Mouse (Mus musculus) cerebellum, adult 2 months (tissue): ENCODE data around the gene Grn. TPM values are rescaled to one million over a fixed set of nuclear protein-coding genes. Genes with fewer than 3 reads are reported as not detected.

Experiments used
- DNase-seq, 2 experiments: peaks; one replicate each; pipeline ENCODE4 v3.0.0; 2021
- H3K27ac ChIP-seq: fragments of 200-500 bp; 2 replicates; pipeline ENCODE4 v1.5.1; 2012; ENCODE audit warnings: low read length, control low read depth, inconsistent platforms; ENCODE audit not compliant: insufficient read depth
- H3K27me3 ChIP-seq: fragments of 200-500 bp; 2 replicates; pipeline ENCODE4 v1.6.1; 2012; ENCODE audit warnings: inconsistent platforms, mild to moderate bottlenecking, low read length, moderate library complexity; ENCODE audit not compliant: control insufficient read depth, insufficient read depth
- H3K4me1 ChIP-seq: fragments of 200-500 bp; 2 replicates; pipeline ENCODE4 v1.6.1; 2011; ENCODE audit warnings: low read length; ENCODE audit not compliant: control insufficient read depth, insufficient read depth
- H3K4me3 ChIP-seq: fragments of 200-500 bp; replicated peaks from 2 replicates; pipeline ENCODE3; 2011; ENCODE audit warnings: mild to moderate bottlenecking, low read depth, low read length, control low read depth; ENCODE audit not compliant: insufficient read depth
- CTCF ChIP-seq: fragments of 200-500 bp; IDR thresholded peaks from 2 replicates; pipeline ENCODE4 v1.5.1; 2011; ENCODE audit warnings: low read depth, mild to moderate bottlenecking, control low read depth, low read length, moderate library complexity, borderline replicate concordance; ENCODE audit not compliant: insufficient read depth
- POLR2A ChIP-seq: fragments of 200-500 bp; IDR thresholded peaks from 2 replicates; pipeline ENCODE4 v1.6.1; 2011; ENCODE audit warnings: low read length, control low read depth, borderline replicate concordance; ENCODE audit not compliant: insufficient read depth
- WGBS: fragments of 180-500 bp; shearing (Covaris S2); methylation state at CpG from one replicate; pipeline ENCODE4 v1.1.7; 2018; 5-methylcytosine and 5-hydroxymethylcytosine counted together
- polyA plus RNA-seq: library from polyadenylated mRNA; depleted of rRNA; stranded (reverse); fragments of >200 nt; gene quantifications from 2 replicates; pipeline ENCODE4 v1.2.3, GENCODE M21; 2012

Gene Grn
- polyA plus RNA-seq, 1 experiment: 58.4 TPM

DNA sequence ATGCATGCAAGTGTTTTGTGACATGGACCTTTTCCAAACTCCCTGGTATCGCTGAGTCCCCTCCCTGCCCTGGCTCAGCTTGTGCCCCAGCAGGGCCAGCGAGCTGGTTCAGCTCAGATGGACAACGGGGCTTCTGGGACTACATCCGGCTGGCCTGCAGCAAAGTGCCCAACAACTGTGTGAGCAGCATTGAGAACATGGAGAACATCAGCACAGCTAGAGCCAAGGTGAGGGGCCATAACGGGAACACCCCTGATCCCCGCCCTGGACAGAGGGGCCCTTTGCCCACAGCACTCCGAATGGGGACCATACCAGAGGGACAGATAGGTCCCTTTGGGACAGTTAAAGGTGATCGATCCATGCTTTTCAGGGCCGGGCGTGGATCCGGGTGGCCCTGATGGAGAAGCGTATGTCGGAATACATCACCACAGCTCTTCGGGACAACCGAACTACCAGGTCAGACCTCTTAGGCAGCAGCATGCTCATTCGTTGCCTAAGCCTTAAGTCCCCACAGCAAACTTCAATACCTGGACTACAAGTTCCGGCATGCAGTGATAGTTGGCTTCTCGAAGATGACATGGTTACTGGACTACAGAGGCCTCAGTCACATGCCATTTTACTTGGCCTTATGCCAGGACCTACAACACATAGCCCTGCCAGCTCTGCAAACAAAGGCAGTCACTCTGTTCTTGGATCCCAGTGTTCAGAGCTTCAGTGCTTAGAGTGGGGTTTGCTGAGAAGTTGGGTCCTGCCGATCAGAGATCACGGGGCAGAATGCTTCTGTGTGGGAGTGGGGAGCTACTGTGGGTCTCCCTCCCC, 31.9 kb upstream of the Grn start:
- Histone ChIP-seq H3K4me1 (peaks cover 34% of the 10 kb centered on the region), H3K4me3 (peak overlapping the region; percentile 1), H3K27me3 (no peaks in the 10 kb centered on the region), H3K27ac (peak overlapping the region; percentile 42)
- DNase-seq: peak; percentile 66 to 86
- TF ChIP-seq CTCF (no peak), POLR2A (peak; percentile 20; the same call in 1 of the 2 replicates)
- WGBS: 29% methylated on average over 20 of the region's 20 CpGs

DNA sequence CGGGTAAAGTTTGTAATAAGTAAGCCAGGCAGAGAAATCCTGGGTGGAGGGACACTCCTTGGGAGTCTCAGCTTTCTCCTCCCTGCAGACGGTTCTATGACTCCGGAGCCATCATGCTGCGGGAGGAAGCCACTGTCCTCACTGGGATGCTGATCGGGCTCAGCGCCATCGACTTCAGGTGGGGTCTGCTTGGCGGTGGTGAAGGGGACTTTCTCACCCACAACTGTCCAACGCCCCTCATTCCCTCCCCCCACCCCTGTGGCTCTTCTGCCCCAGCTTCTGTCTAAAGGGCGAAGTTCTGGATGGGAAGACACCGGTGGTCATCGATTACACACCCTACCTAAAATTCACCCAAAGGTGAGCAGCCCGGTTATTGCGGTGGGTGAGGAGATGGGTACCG, 31.0 kb upstream of the Grn start:
- peak in 1 of 2 experiments; percentile 30 for DNase-seq
- TF ChIP-seq POLR2A (no peak), CTCF (no peak)
- WGBS: 29% methylated on average over 15 of the region's 15 CpGs
- Histone ChIP-seq H3K27ac (no peak overlapping the region), H3K4me3 (no peak overlapping the region), H3K4me1 (peaks cover 34% of the 10 kb centered on the region), H3K27me3 (no peaks in the 10 kb centered on the region)

DNA sequence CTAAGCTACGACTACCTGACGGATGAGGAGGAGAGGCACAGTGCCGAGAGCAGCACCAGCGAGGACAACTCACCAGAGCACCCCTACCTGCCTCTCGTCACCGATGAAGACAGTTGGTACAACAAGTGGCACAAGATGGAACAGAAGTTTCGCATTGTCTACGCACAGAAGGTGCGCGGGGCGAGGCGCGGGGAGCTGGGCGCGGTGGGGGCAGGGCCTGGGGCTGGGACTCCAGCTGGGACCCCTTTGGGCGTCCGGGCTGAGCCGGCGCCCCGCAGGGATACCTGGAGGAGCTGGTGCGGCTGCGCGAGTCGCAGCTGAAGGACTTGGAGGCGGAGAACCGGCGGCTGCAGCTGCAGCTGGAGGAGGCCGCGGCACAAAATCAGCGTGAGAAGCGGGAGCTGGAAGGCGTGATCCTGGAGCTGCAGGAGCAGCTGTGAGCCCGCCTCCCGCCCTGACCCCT, 30.5 kb upstream of the Grn start:
- Histone ChIP-seq H3K4me1 (peaks cover 38% of the 10 kb centered on the region), H3K4me3 (no peak overlapping the region), H3K27ac (no peak overlapping the region), H3K27me3 (no peaks in the 10 kb centered on the region)
- DNase-seq: peak; percentile 31 to 54
- 31% methylated on average over 34 of the region's 34 CpGs for WGBS
- TF ChIP-seq CTCF (no peak), POLR2A (no peak)

DNA sequence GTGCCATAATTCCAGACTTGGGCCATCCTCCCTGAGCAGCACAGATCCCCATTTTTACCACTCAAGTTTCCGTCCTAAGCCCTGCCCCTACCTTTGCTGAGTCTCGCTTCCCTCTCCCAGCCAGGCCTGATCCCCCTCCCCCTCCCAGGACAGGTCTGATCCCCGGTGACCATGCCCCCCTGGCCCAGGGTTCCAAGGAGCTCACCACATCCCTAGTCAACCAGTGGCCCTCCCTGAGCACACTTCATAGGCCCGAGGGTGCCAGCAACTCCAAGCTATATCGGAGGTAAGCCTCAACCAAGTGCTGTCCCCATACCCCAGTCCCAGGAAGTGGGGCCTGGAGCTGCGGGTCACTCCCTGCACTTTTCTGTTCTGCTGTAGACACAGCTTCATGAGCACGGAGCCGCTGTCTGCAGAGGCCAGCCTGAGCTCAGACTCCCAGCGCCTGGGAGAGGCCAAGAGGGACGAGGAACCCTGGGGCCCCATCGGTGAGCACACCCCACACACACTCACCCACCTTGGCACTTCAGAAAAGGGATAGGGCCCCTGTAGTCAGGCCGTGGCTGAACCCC, 29.5 kb upstream of the Grn start:
- no peak overlapping the region for H3K27ac ChIP-seq
- WGBS: 55% methylated on average over 12 of the region's 12 CpGs
- no peak overlapping the region for H3K4me3 ChIP-seq
- DNase-seq: peak; percentile 22 to 35
- peaks cover 43% of the 10 kb centered on the region for H3K4me1 ChIP-seq
- TF ChIP-seq CTCF (no peak), POLR2A (no peak)
- no peaks in the 10 kb centered on the region for H3K27me3 ChIP-seq

DNA sequence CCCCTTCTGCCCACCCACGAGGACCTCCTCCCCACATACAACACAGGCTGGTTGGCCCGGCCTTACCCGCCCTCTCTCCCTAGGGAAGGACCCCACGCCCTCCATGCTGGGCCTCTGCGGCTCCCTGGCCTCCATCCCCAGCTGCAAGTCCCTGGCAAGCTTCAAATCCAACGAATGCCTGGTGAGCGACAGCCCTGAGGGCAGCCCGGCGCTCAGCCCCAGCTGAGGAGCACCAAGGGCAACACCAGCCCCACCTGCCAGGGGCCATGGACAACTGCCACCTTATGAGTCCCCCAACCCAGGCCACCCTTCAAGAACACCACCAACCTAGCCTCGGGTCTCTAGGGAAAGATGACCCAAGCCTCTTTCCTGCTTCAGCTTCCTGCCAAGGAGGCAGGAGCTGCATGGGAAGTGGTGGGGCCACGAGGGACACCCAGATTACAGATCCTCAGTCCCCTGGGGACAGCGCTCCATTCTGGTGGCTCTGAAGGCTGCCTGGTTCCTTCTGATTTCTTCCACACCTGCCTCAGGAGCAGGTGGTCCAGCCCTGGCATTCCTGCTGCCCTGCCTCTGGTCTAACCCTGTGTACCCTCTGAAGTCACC, 28.1 kb upstream of the Grn start:
- 30% methylated on average over 12 of the region's 12 CpGs for WGBS
- H3K27ac ChIP-seq: no peak overlapping the region
- peaks cover 45% of the 10 kb centered on the region for H3K4me1 ChIP-seq
- H3K4me3 ChIP-seq: no peak overlapping the region
- no peak for TF ChIP-seq POLR2A
- TF ChIP-seq CTCF: no peak
- DNase-seq: peak; percentile 32 to 40
- no peaks in the 10 kb centered on the region for H3K27me3 ChIP-seq

DNA sequence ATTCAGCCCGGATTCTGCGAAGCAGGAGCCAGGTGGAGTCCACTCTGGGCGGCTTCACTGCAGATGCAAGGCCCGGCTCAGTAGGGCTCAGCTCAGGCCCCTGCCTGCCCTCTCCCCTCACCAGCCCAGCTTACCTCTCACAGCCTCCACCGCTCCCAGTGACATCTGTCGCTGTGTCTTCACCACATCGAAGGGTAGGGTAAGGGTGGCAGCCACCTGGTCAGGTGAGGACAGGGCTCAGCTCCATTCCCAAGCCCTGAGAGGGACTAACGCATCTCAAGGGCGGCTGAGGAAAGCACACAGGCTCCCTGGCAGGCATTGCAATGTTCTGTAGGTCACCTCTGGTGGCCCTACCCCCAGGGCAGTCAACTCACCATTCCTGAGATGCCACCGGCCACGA, 26.5 kb upstream of the Grn start:
- Histone ChIP-seq H3K4me1 (peaks cover 29% of the 10 kb centered on the region), H3K27ac (no peak overlapping the region), H3K27me3 (no peaks in the 10 kb centered on the region), H3K4me3 (no peak overlapping the region)
- WGBS: 82% methylated on average over 11 of the region's 11 CpGs
- DNase-seq: peak; percentile 25 to 38
- no peak for TF ChIP-seq POLR2A
- no peak for TF ChIP-seq CTCF

DNA sequence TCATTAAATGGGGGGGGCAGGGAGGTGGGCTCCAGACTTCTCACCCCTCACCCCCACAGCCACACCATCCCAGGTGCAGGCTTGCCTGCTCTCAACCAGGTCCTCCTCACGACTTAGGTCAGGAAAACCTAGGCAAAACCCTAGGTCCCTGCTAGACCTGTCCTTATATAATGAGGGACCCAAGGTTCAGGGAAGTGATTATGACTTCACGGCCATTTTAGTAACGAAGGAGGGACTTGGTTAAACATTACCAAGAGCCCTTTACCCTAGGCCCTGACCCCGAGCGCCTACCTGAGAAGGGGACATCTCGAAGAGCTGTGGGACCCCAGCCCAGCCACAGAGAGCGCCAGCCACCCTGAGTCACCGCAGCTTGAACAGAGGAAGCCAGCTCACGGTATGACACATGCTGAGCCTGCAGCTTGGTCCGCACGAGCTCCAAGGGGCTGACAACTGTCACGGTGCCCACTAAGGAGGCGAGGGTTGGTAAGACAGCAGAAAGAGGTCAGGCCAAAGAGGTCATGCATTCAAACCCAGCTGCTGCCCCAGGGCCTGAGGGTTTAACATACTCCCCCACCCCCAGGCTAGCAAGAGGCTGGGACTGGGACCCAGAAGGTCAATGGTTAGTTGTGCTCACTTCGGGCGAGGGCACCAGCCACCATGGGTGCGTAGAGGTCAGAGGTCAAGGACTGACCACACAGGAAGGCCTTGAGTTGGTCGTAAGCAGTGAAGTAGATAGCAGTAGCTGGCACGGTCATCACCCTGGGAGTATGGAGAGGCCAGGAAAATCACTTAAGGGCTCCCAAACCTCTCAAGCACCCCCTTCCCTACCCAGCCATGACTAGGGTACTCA, 25.7 kb upstream of the Grn start:
- 49% methylated on average over 18 of the region's 18 CpGs for WGBS
- peak; percentile 33 to 42 for DNase-seq
- peaks cover 22% of the 10 kb centered on the region for H3K4me1 ChIP-seq

More for the DNA sequence above, 25.7 kb upstream of the Grn start:
- Histone ChIP-seq H3K27me3 (no peaks in the 10 kb centered on the region), H3K27ac (0 out of 2 replicates have a peak overlapping the region, but pooled peaks have one; percentile 37), H3K4me3 (no peak overlapping the region)
- TF ChIP-seq POLR2A (no peak), CTCF (no peak)
